Mouse (Mus musculus) hindbrain, embryonic 11.5 days (tissue): ENCODE measurements around the gene Bach2. TPM values are rescaled to one million over a fixed set of nuclear protein-coding genes. Genes with fewer than 3 reads are reported as not detected.

Source experiments
- ATAC-seq: fragments of 200-750 bp; cut with Nextera tagmentation; 2 replicates; pipeline ENCODE4 v1.8.0; 2017; ENCODE audit warnings: mild to moderate bottlenecking, moderate TSS enrichment, moderate library complexity; ENCODE audit not compliant: low FRiP score
- DNase-seq: peaks from one replicate; pipeline ENCODE4 v3.0.0-alpha.2; 2015; ENCODE audit warnings: low spot score
- H3K27ac ChIP-seq: fragments of 300-500 bp; sonication (generic); 2 replicates; pipeline ENCODE4 v1.5.1; 2014; ENCODE audit warnings: mild to moderate bottlenecking, low read depth, low read length
- H3K27me3 ChIP-seq: fragments of 300-500 bp; sonication (generic); 2 replicates; pipeline ENCODE4 v1.6.1; 2014; ENCODE audit warnings: mild to moderate bottlenecking, low read length, moderate library complexity, mixed read lengths; ENCODE audit not compliant: control insufficient read depth, insufficient read depth
- H3K36me3 ChIP-seq: fragments of 300-500 bp; sonication (generic); 2 replicates; pipeline ENCODE4 v1.6.1; 2014; ENCODE audit warnings: mild to moderate bottlenecking, low read length, moderate library complexity, mixed read lengths; ENCODE audit not compliant: control insufficient read depth, insufficient read depth
- H3K4me1 ChIP-seq: fragments of 300-500 bp; sonication (generic); replicated peaks from 2 replicates; pipeline ENCODE4 v1.6.1; 2014; ENCODE audit warnings: low read length, mixed read lengths; ENCODE audit not compliant: control insufficient read depth, insufficient read depth
- H3K4me2 ChIP-seq: fragments of 300-500 bp; sonication (generic); replicated peaks from 2 replicates; pipeline ENCODE4 v1.6.1; 2014; ENCODE audit warnings: mild to moderate bottlenecking, low read depth, low read length
- H3K4me3 ChIP-seq: fragments of 300-500 bp; sonication (generic); 2 replicates; pipeline ENCODE4 v1.5.1; 2014; ENCODE audit warnings: low read depth, low read length
- H3K9ac ChIP-seq: fragments of 300-500 bp; sonication (generic); 2 replicates; pipeline ENCODE4 v1.6.1; 2014; ENCODE audit warnings: low read depth, low read length
- H3K9me3 ChIP-seq: fragments of 300-500 bp; sonication (generic); 2 replicates; pipeline ENCODE4 v1.6.1; 2016; ENCODE audit warnings: low read length; ENCODE audit not compliant: control insufficient read depth
- WGBS: fragments of 180-500 bp; shearing (Covaris S2); extraction: QIAGEN DNeasy Blood & Tissue Kit; methylation state at CpG from one replicate; pipeline ENCODE4 v1.1.7; 2014; 5-methylcytosine and 5-hydroxymethylcytosine counted together
- polyA plus RNA-seq: library from polyadenylated mRNA; unstranded; fragments of >200 nt; fragmentation: Nextera tagmentation; extraction: Ambion mirVana; gene quantifications from 2 replicates; pipeline ENCODE4 v1.2.1, GENCODE M21; 2014

Bach2 gene
- polyA plus RNA-seq, 1 experiment from 2014 or later, result 23.9 TPM

- ATAC-seq (no peak), DNase-seq (no peak)
- Histone ChIP-seq H3K4me1 (peaks cover 5% of the 10 kb centered on the region), H3K9me3 (no peaks in the 10 kb centered on the region), H3K36me3 (no peaks in the 10 kb centered on the region), H3K27ac (no peak overlapping the region), H3K27me3 (no peaks in the 10 kb centered on the region), H3K9ac (no peak overlapping the region), H3K4me2 (no peak overlapping the region), H3K4me3 (no peak overlapping the region)
- WGBS, result 92% methylated on average over 5 of the region's 5 CpGs
Measured at GRCm38 (mm10) chr4:32573586-32573985, 335.0 kb downstream of the Bach2 start.

- Histone ChIP-seq H3K4me3 (no peak overlapping the region), H3K9me3 (no peaks in the 10 kb centered on the region), H3K36me3 (no peaks in the 10 kb centered on the region), H3K4me2 (no peak overlapping the region), H3K27ac (no peak overlapping the region), H3K9ac (no peak overlapping the region), H3K27me3 (no peaks in the 10 kb centered on the region), H3K4me1 (peaks cover 5% of the 10 kb centered on the region)
- no peak for DNase-seq
- WGBS, result 95% methylated on average over 1 of the region's 1 CpGs
- ATAC-seq, result no peak
Measured at GRCm38 (mm10) chr4:32574604-32575003, 336.0 kb downstream of the Bach2 start.

- DNase-seq (no peak), ATAC-seq (no peak)
- H3K4me1 ChIP-seq, result peaks cover 2% of the 10 kb centered on the region; the same call in 1 of the 2 replicates
- no peak overlapping the region for H3K4me2 ChIP-seq
- no peak overlapping the region for H3K4me3 ChIP-seq
- H3K9ac ChIP-seq, result no peak overlapping the region
- no peaks in the 10 kb centered on the region for H3K36me3 ChIP-seq
- H3K9me3 ChIP-seq, result no peaks in the 10 kb centered on the region
- no peak overlapping the region for H3K27ac ChIP-seq
- WGBS, result 70% methylated on average over 9 of the region's 9 CpGs
- no peaks in the 10 kb centered on the region for H3K27me3 ChIP-seq
Measured at GRCm38 (mm10) chr4:32575165-32575564, 336.6 kb downstream of the Bach2 start.

GRCm38 (mm10) chr4:32579850-32580249, 341.2 kb downstream of the Bach2 start:
- no peak overlapping the region for H3K9ac ChIP-seq
- H3K36me3 ChIP-seq, result no peaks in the 10 kb centered on the region
- H3K4me2 ChIP-seq, result no peak overlapping the region
- WGBS, result 85% methylated on average over 8 of the region's 8 CpGs
- H3K27me3 ChIP-seq, result no peaks in the 10 kb centered on the region
- no peaks in the 10 kb centered on the region for H3K9me3 ChIP-seq
- no peak for DNase-seq
- no peak overlapping the region for H3K4me3 ChIP-seq
- H3K4me1 ChIP-seq, result no peaks in the 10 kb centered on the region; the same call in 1 of the 2 replicates
- H3K27ac ChIP-seq, result no peak overlapping the region
- ATAC-seq, result no peak

- Histone ChIP-seq H3K9me3 (no peaks in the 10 kb centered on the region), H3K27me3 (no peaks in the 10 kb centered on the region), H3K4me1 (no peaks in the 10 kb centered on the region; the same call in 1 of the 2 replicates), H3K36me3 (no peaks in the 10 kb centered on the region), H3K27ac (no peak overlapping the region), H3K4me2 (no peak overlapping the region), H3K4me3 (no peak overlapping the region), H3K9ac (no peak overlapping the region)
- DNase-seq (no peak), ATAC-seq (no peak)
- WGBS, result 74% methylated on average over 6 of the region's 6 CpGs
Measured at GRCm38 (mm10) chr4:32584181-32584580, 345.6 kb downstream of the Bach2 start.

GRCm38 (mm10) chr4:32586596-32586995, 348.0 kb downstream of the Bach2 start:
- no peaks in the 10 kb centered on the region for H3K9me3 ChIP-seq
- H3K27me3 ChIP-seq, result no peaks in the 10 kb centered on the region
- DNase-seq, result peak; percentile 73
- WGBS, result 17% methylated on average over 9 of the region's 9 CpGs
- no peak overlapping the region for H3K27ac ChIP-seq
- H3K9ac ChIP-seq, result no peak overlapping the region
- no peak overlapping the region for H3K4me2 ChIP-seq
- no peaks in the 10 kb centered on the region for H3K36me3 ChIP-seq
- no peaks in the 10 kb centered on the region for H3K4me1 ChIP-seq
- no peak for ATAC-seq
- no peak overlapping the region for H3K4me3 ChIP-seq

GRCm38 (mm10) chr4:32587543-32587942, 348.9 kb downstream of the Bach2 start:
- no peak for ATAC-seq
- Histone ChIP-seq H3K27ac (no peak overlapping the region), H3K4me3 (no peak overlapping the region), H3K9ac (no peak overlapping the region), H3K4me1 (no peaks in the 10 kb centered on the region), H3K27me3 (no peaks in the 10 kb centered on the region), H3K4me2 (no peak overlapping the region), H3K9me3 (no peaks in the 10 kb centered on the region), H3K36me3 (no peaks in the 10 kb centered on the region)
- no peak for DNase-seq
- 84% methylated on average over 5 of the region's 5 CpGs for WGBS

- no peak for ATAC-seq
- H3K4me2 ChIP-seq, result no peak overlapping the region
- WGBS, result 89% methylated on average over 6 of the region's 6 CpGs
Measured at GRCm38 (mm10) chr4:32588237-32588636, 349.6 kb downstream of the Bach2 start.

GRCm38 (mm10) chr4:32601135-32601534, 362.5 kb downstream of the Bach2 start:
- no peak for ATAC-seq
- 30% methylated on average over 12 of the region's 12 CpGs for WGBS
- Histone ChIP-seq H3K9ac (no peak overlapping the region), H3K4me2 (no peak overlapping the region), H3K27me3 (no peaks in the 10 kb centered on the region), H3K36me3 (no peaks in the 10 kb centered on the region), H3K9me3 (no peaks in the 10 kb centered on the region), H3K4me3 (no peak overlapping the region), H3K27ac (no peak overlapping the region), H3K4me1 (no peaks in the 10 kb centered on the region)
- DNase-seq, result peak; percentile 74

More at GRCm38 (mm10) chr4:32588237-32588636, 349.6 kb downstream of the Bach2 start:
- Histone ChIP-seq H3K4me3 (no peak overlapping the region), H3K27me3 (no peaks in the 10 kb centered on the region), H3K9me3 (no peaks in the 10 kb centered on the region), H3K27ac (no peak overlapping the region), H3K9ac (no peak overlapping the region), H3K36me3 (no peaks in the 10 kb centered on the region), H3K4me1 (no peaks in the 10 kb centered on the region)
- DNase-seq, result no peak
